29 mouse cellular contexts compared by ENCODE assay signal in genomic region chr1:21838534-21838933, GRCm38 (mm10).
DNase-seq lines count a peak whose midpoint lies in the region; ATAC-seq lines count a peak whose summit lies in the region.
"Had no signal": no experiment of that assay in that cellular context is flagged by ENCODE, and none has a peak within 500 bp of the region (broad histone marks: within the 10 kb centered on the region; RNA-seq: fewer than 3 reads in every experiment).

No protein-coding gene starts in this region.

- no peak for ATAC-seq in heart, embryonic 11.5 days (replicated peaks; ENCODE audit: insufficient number of reproducible peaks, low FRiP score, low TSS enrichment)
- no peak for ATAC-seq in heart, embryonic 16.5 days (replicated peaks; ENCODE audit: extremely low read depth, insufficient read depth, low FRiP score)
- ATAC-seq: forebrain, embryonic 13.5 days; hindbrain, embryonic 16.5 days; liver, embryonic 12.5 days; liver, postnatal 0 days had no signal

- intact Hi-C loops in heart, postnatal 10 days (cut with DNase I) = loop anchor here (10.0 kb wide), 1 partner anchor 126 kb away; the partner anchor contains the start of gene Kcnq5
- intact Hi-C loops in heart, postnatal 36 days (cut with DNase I) = loop anchor here (10.0 kb wide), 1 partner anchor 204 kb away; no protein-coding TSS in a partner anchor

- H3K9ac ChIP-seq in heart, embryonic 11.5 days (ENCODE audit: low read depth, low read length) = no peak overlapping the region
- H3K9ac ChIP-seq in heart, embryonic 16.5 days (ENCODE audit: low read length) = no peak overlapping the region
- H3K9ac ChIP-seq: forebrain, embryonic 13.5 days; liver, embryonic 12.5 days; liver, postnatal 0 days; midbrain, embryonic 12.5 days; neural tube, embryonic 12.5 days had no signal

- no peaks in the 10 kb centered on the region for H3K36me3 ChIP-seq in heart, embryonic 11.5 days (ENCODE audit: control insufficient read depth, insufficient read depth, low read length)
- no peaks in the 10 kb centered on the region for H3K36me3 ChIP-seq in heart, embryonic 16.5 days (ENCODE audit: control insufficient read depth, insufficient read depth)
- H3K36me3 ChIP-seq: liver, embryonic 12.5 days; midbrain, embryonic 12.5 days; neural tube, embryonic 12.5 days had no signal

- peak; percentile 3 for DNase-seq in adrenal gland, postnatal 10 days
- DNase-seq in adrenal gland, adult 8-10 months = no peak
- DNase-seq in heart, postnatal 10 days = no peak
- no peak for DNase-seq in heart, postnatal 36 days
- no peak for DNase-seq in frontal cortex, postnatal 10 days (ENCODE audit: low spot score in 2 of 2)
- DNase-seq: adrenal gland, postnatal 14 days; cerebellum, adult 11-12 months; cerebellum, adult 9-11 months; gastrocnemius, postnatal 14 days; kidney, adult 18-20 months; kidney, postnatal 4 days; layer of hippocampus, postnatal 36 days; left cerebral cortex, postnatal 4 days; liver, postnatal 0 days; lung, postnatal 36 days; right cerebral cortex, adult 18-20 months; spleen, adult 18-20 months; thymus, adult 18-20 months; thymus, postnatal 25 days had no signal

- WGBS in heart, embryonic 11.5 days (ENCODE audit: insufficient replicate concordance) = 19% methylated on average over 3 of the region's 3 CpGs
- 23% methylated on average over 3 of the region's 3 CpGs for WGBS in heart, embryonic 16.5 days

- H3K4me3 ChIP-seq in heart, embryonic 11.5 days (ENCODE audit: low read depth, low read length) = no peak overlapping the region
- H3K4me3 ChIP-seq in heart, embryonic 16.5 days (ENCODE audit: low read length) = no peak overlapping the region
- H3K4me3 ChIP-seq: forebrain, embryonic 13.5 days; liver, embryonic 12.5 days; megakaryocyte, embryonic 14.5 days; midbrain, embryonic 12.5 days; myocyte; neural tube, embryonic 12.5 days had no signal

- no peaks in the 10 kb centered on the region for H3K27me3 ChIP-seq in heart, embryonic 11.5 days (ENCODE audit: control insufficient read depth, insufficient read depth, low read length)
- no peaks in the 10 kb centered on the region for H3K27me3 ChIP-seq in heart, embryonic 16.5 days (ENCODE audit: control insufficient read depth, insufficient read depth, low read length)
- H3K27me3 ChIP-seq: forebrain, embryonic 13.5 days; liver, embryonic 12.5 days; megakaryocyte, embryonic 14.5 days; midbrain, embryonic 12.5 days; neural tube, embryonic 12.5 days had no signal

- H3K27ac ChIP-seq in heart, embryonic 11.5 days (ENCODE audit: low read depth, low read length) = peak overlapping the region; percentile 31; the same call in 1 of the 2 replicates
- H3K27ac ChIP-seq in heart, embryonic 16.5 days (ENCODE audit: low read length) = peak overlapping the region; percentile 30; the same call in 1 of the 2 replicates
- H3K27ac ChIP-seq: forebrain, embryonic 13.5 days; kidney, postnatal 0 days; liver, embryonic 12.5 days; midbrain, embryonic 12.5 days; neural tube, embryonic 12.5 days had no signal

- no peaks in the 10 kb centered on the region for H3K9me3 ChIP-seq in heart, embryonic 11.5 days (replicated peaks; ENCODE audit: control insufficient read depth, low read length)
- no peaks in the 10 kb centered on the region for H3K9me3 ChIP-seq in heart, embryonic 16.5 days (replicated peaks; ENCODE audit: control insufficient read depth, low read length)
- H3K9me3 ChIP-seq: forebrain, embryonic 13.5 days; liver, embryonic 12.5 days; megakaryocyte, embryonic 14.5 days; midbrain, embryonic 12.5 days; neural tube, embryonic 12.5 days had no signal

- H3K4me1 ChIP-seq in heart, embryonic 11.5 days (ENCODE audit: control insufficient read depth, insufficient read depth, low read length) = peaks cover 5% of the 10 kb centered on the region; the same call in 1 of the 2 replicates
- peaks cover 8% of the 10 kb centered on the region; the same call in 1 of the 2 replicates for H3K4me1 ChIP-seq in heart, embryonic 16.5 days (ENCODE audit: control insufficient read depth, insufficient read depth, low read length)
- H3K4me1 ChIP-seq: forebrain, embryonic 13.5 days; liver, embryonic 12.5 days; midbrain, embryonic 12.5 days; neural tube, embryonic 12.5 days had no signal

- H3K4me2 ChIP-seq in heart, embryonic 11.5 days = no peak overlapping the region
- H3K4me2 ChIP-seq in heart, embryonic 16.5 days (ENCODE audit: low read depth, low read length) = no peak overlapping the region
- H3K4me2 ChIP-seq: forebrain, embryonic 13.5 days; liver, embryonic 12.5 days; midbrain, embryonic 12.5 days; neural tube, embryonic 12.5 days had no signal
